Mouse (Mus musculus) lung, embryonic 14.5 days (tissue): ENCODE measurements around the gene Tekt3. TPM values are rescaled to one million over a fixed set of nuclear protein-coding genes. Genes with fewer than 3 reads are reported as not detected.
A peak's percentile ranks its signal among the peaks of the same experiment; 100 is the strongest.

Experiments used
- ATAC-seq: fragments of 200-750 bp; cut with Nextera tagmentation; 2 replicates; pipeline ENCODE4 v1.8.0; 2017; ENCODE audit warnings: mild to moderate bottlenecking, moderate TSS enrichment, moderate library complexity; ENCODE audit not compliant: insufficient read depth
- DNase-seq: peaks from one replicate; pipeline ENCODE4 v3.0.0-alpha.2; 2015
- H3K27ac ChIP-seq: fragments of 300-500 bp; sonication (generic); 2 replicates; pipeline ENCODE4 v1.5.1; 2014; ENCODE audit warnings: low read depth, mild to moderate bottlenecking, moderate library complexity
- H3K27me3 ChIP-seq: fragments of 300-500 bp; sonication (generic); 2 replicates; pipeline ENCODE4 v1.6.1; 2014; ENCODE audit warnings: low read length, control low read depth; ENCODE audit not compliant: insufficient read depth
- H3K36me3 ChIP-seq: fragments of 300-500 bp; sonication (generic); 2 replicates; pipeline ENCODE4 v1.6.1; 2014; ENCODE audit warnings: control low read depth; ENCODE audit not compliant: insufficient read depth
- H3K4me1 ChIP-seq: fragments of 300-500 bp; sonication (generic); 2 replicates; pipeline ENCODE4 v1.6.1; 2014; ENCODE audit warnings: antibody characterized with exemption, control low read depth; ENCODE audit not compliant: insufficient read depth
- H3K4me2 ChIP-seq: fragments of 300-500 bp; sonication (generic); 2 replicates; pipeline ENCODE4 v1.6.1; 2014; ENCODE audit warnings: mild to moderate bottlenecking
- H3K4me3 ChIP-seq: fragments of 300-500 bp; sonication (generic); 2 replicates; pipeline ENCODE4 v1.5.1; 2014; ENCODE audit warnings: low read depth, low read length
- H3K9ac ChIP-seq: fragments of 300-500 bp; sonication (generic); 2 replicates; pipeline ENCODE4 v1.6.1; 2014
- H3K9me3 ChIP-seq: fragments of 300-500 bp; sonication (generic); 2 replicates; pipeline ENCODE4 v1.6.1; 2016; ENCODE audit warnings: low read depth, low read length, control low read depth
- CTCF ChIP-seq: IDR thresholded peaks from 2 replicates; pipeline ENCODE4 v1.5.1; 2016; ENCODE audit warnings: antibody characterized with exemption, low read depth
- WGBS: fragments of 180-500 bp; shearing (Covaris S2); extraction: QIAGEN DNeasy Blood & Tissue Kit; methylation state at CpG from one replicate; pipeline ENCODE4 v1.1.7; 2014; 5-methylcytosine and 5-hydroxymethylcytosine counted together
- polyA plus RNA-seq: library from polyadenylated mRNA; unstranded; fragments of >200 nt; fragmentation: Nextera tagmentation; extraction: Ambion mirVana; gene quantifications from 2 replicates; pipeline ENCODE4 v1.2.1, GENCODE M21; 2014

The Tekt3 gene
- polyA plus RNA-seq, 1 experiment from 2014 or later: not detected

GRCm38 (mm10) chr11:63131001-63131692, 69.7 kb downstream of the Tekt3 start:
- Histone ChIP-seq H3K4me1 (peaks cover 37% of the 10 kb centered on the region), H3K4me3 (peak overlapping the region; percentile 56), H3K36me3 (peaks cover 19% of the 10 kb centered on the region), H3K4me2 (peak overlapping the region; percentile 82), H3K27ac (peak overlapping the region; percentile 96), H3K9me3 (no peaks in the 10 kb centered on the region), H3K27me3 (peaks cover 20% of the 10 kb centered on the region), H3K9ac (peak overlapping the region; percentile 74)
- TF ChIP-seq CTCF: no peak
- DNase-seq (peak; percentile 82), ATAC-seq (peak; percentile 50)
- WGBS: 3% methylated on average over 33 of the region's 33 CpGs

GRCm38 (mm10) chr11:63131693-63132040, 70.2 kb downstream of the Tekt3 start:
- Histone ChIP-seq H3K36me3 (peaks cover 25% of the 10 kb centered on the region), H3K9me3 (no peaks in the 10 kb centered on the region), H3K9ac (peak overlapping the region; percentile 74), H3K4me3 (peak overlapping the region; percentile 56), H3K4me2 (peak overlapping the region; percentile 82), H3K27ac (peak overlapping the region; percentile 96), H3K4me1 (peaks cover 37% of the 10 kb centered on the region), H3K27me3 (peaks cover 20% of the 10 kb centered on the region)
- TF ChIP-seq CTCF: no peak
- ATAC-seq (no peak), DNase-seq (peak; percentile 37)
- 3% methylated on average over 11 of the region's 11 CpGs for whole genome bisulfite sequencing

- TF ChIP-seq CTCF: no peak
- no peak for ATAC-seq
- no peak for DNase-seq
- Histone ChIP-seq H3K9me3 (no peaks in the 10 kb centered on the region), H3K4me3 (peak overlapping the region; percentile 56), H3K9ac (peak overlapping the region; percentile 74), H3K4me1 (peaks cover 37% of the 10 kb centered on the region), H3K27me3 (peaks cover 20% of the 10 kb centered on the region), H3K27ac (peak overlapping the region; percentile 96), H3K36me3 (peaks cover 29% of the 10 kb centered on the region), H3K4me2 (peak overlapping the region; percentile 82)
- 2% methylated on average over 11 of the region's 11 CpGs for WGBS
Observed at GRCm38 (mm10) chr11:63132151-63132500, 70.7 kb downstream of the Tekt3 start.

GRCm38 (mm10) chr11:63132501-63133435, 71.3 kb downstream of the Tekt3 start:
- Histone ChIP-seq H3K36me3 (peaks cover 36% of the 10 kb centered on the region), H3K27ac (peak overlapping the region; percentile 96), H3K4me2 (peak overlapping the region; percentile 82), H3K9ac (peak overlapping the region; percentile 74), H3K9me3 (no peaks in the 10 kb centered on the region), H3K27me3 (peaks cover 20% of the 10 kb centered on the region), H3K4me1 (peaks cover 37% of the 10 kb centered on the region), H3K4me3 (peak overlapping the region; percentile 56)
- DNase-seq: peak; percentile 92
- under 1% methylated on average over 59 of the region's 66 CpGs for WGBS
- ATAC-seq: peak; percentile 65
- TF ChIP-seq CTCF: peak; percentile 23; the same call in 1 of the 2 replicates

GRCm38 (mm10) chr11:63134021-63134420, 72.6 kb downstream of the Tekt3 start:
- no peak for ATAC-seq
- Histone ChIP-seq H3K27me3 (peaks cover 20% of the 10 kb centered on the region), H3K4me3 (peak overlapping the region; percentile 56), H3K9me3 (no peaks in the 10 kb centered on the region), H3K4me1 (peaks cover 37% of the 10 kb centered on the region), H3K4me2 (peak overlapping the region; percentile 82), H3K9ac (0 out of 2 replicates have a peak overlapping the region, but pooled peaks have one; percentile 5), H3K36me3 (peaks cover 45% of the 10 kb centered on the region), H3K27ac (no peak overlapping the region)
- TF ChIP-seq CTCF: no peak
- 75% methylated on average over 5 of the region's 5 CpGs for WGBS
- no peak for DNase-seq

GRCm38 (mm10) chr11:63134742-63135482, 73.5 kb downstream of the Tekt3 start:
- H3K27ac ChIP-seq: peak overlapping the region; percentile 73
- no peak for ATAC-seq
- no peak for TF ChIP-seq CTCF
- DNase-seq: peak; percentile 62
- no peaks in the 10 kb centered on the region for H3K9me3 ChIP-seq
- H3K4me3 ChIP-seq: no peak overlapping the region
- peaks cover 30% of the 10 kb centered on the region for H3K4me1 ChIP-seq
- H3K9ac ChIP-seq: no peak overlapping the region
- H3K36me3 ChIP-seq: peaks cover 49% of the 10 kb centered on the region
- WGBS: 58% methylated on average over 15 of the region's 15 CpGs
- peaks cover 20% of the 10 kb centered on the region for H3K27me3 ChIP-seq
- peak overlapping the region; percentile 82 for H3K4me2 ChIP-seq
